Mouse (Mus musculus) E14TG2a.4 (cell line): ENCODE results near the gene Pla2g2c.
A peak's percentile ranks its signal among the peaks of the same experiment; 100 is the strongest.

Source experiments
- H3K27me3 ChIP-seq: 2 replicates; pipeline ENCODE4 v1.6.1; 2014; ENCODE audit warnings: low read length, control low read depth; ENCODE audit not compliant: insufficient read depth
- H3K36me3 ChIP-seq: 2 replicates; pipeline ENCODE4 v1.6.1; 2014; ENCODE audit warnings: low read length, control low read depth; ENCODE audit not compliant: insufficient read depth
- H3K4me1 ChIP-seq: replicated peaks from 2 replicates; pipeline ENCODE4 v1.6.1; 2014; ENCODE audit warnings: low read depth, low read length, control low read depth
- H3K4me3 ChIP-seq: replicated peaks from 2 replicates; pipeline ENCODE4 v1.5.1; 2014; ENCODE audit warnings: mild to moderate bottlenecking, low read length
- H3K9me3 ChIP-seq: 2 replicates; pipeline ENCODE4 v1.6.1; 2014; ENCODE audit warnings: low read length, control low read depth
- CTCF ChIP-seq: conservative IDR thresholded peaks from 2 replicates; pipeline ENCODE4 v1.5.1; 2014; ENCODE audit warnings: low read length
- NANOG ChIP-seq: IDR thresholded peaks from 2 replicates; pipeline ENCODE4 v1.6.1; 2014; ENCODE audit warnings: borderline replicate concordance, low read length, mixed read lengths
- POU5F1 ChIP-seq: IDR thresholded peaks from 2 replicates; pipeline ENCODE4 v1.6.1; 2014; ENCODE audit warnings: low read length, borderline replicate concordance

Gene Pla2g2c

GRCm38 (mm10) chr4:138702528-138702927, 22.1 kb upstream of the Pla2g2c start:
- no peak for TF ChIP-seq NANOG
- TF ChIP-seq POU5F1 = no peak
- no peak for TF ChIP-seq CTCF
- Histone ChIP-seq H3K36me3 (no peaks in the 10 kb centered on the region), H3K4me3 (no peak overlapping the region)

GRCm38 (mm10) chr4:138703591-138703990, 21.0 kb upstream of the Pla2g2c start:
- no peaks in the 10 kb centered on the region for H3K27me3 ChIP-seq
- H3K36me3 ChIP-seq = no peaks in the 10 kb centered on the region
- peaks cover 84% of the 10 kb centered on the region for H3K4me1 ChIP-seq
- peak overlapping the region; percentile 17; the same call in 1 of the 2 replicates for H3K4me3 ChIP-seq
- no peaks in the 10 kb centered on the region for H3K9me3 ChIP-seq
- no peak for TF ChIP-seq CTCF
- no peak for TF ChIP-seq POU5F1
- TF ChIP-seq NANOG = no peak

More at GRCm38 (mm10) chr4:138702528-138702927, 22.1 kb upstream of the Pla2g2c start:
- Histone ChIP-seq H3K9me3 (no peaks in the 10 kb centered on the region), H3K27me3 (no peaks in the 10 kb centered on the region), H3K4me1 (peaks cover 78% of the 10 kb centered on the region)

GRCm38 (mm10) chr4:138704169-138704568, 20.4 kb upstream of the Pla2g2c start:
- Histone ChIP-seq H3K4me1 (peaks cover 90% of the 10 kb centered on the region), H3K27me3 (no peaks in the 10 kb centered on the region), H3K9me3 (no peaks in the 10 kb centered on the region), H3K4me3 (peak overlapping the region; percentile 17; the same call in 1 of the 2 replicates), H3K36me3 (no peaks in the 10 kb centered on the region)
- TF ChIP-seq POU5F1 = no peak
- 0 out of 2 replicates have a peak, but pooled peaks have one; percentile 11 for TF ChIP-seq CTCF

- TF ChIP-seq CTCF (no peak), NANOG (no peak), POU5F1 (no peak)
- Histone ChIP-seq H3K27me3 (no peaks in the 10 kb centered on the region), H3K4me3 (peak overlapping the region; percentile 91), H3K9me3 (no peaks in the 10 kb centered on the region), H3K4me1 (peaks cover 88% of the 10 kb centered on the region), H3K36me3 (no peaks in the 10 kb centered on the region)
Measured at GRCm38 (mm10) chr4:138706620-138707019, 18.0 kb upstream of the Pla2g2c start.

GRCm38 (mm10) chr4:138708636-138709035, 16.0 kb upstream of the Pla2g2c start:
- Histone ChIP-seq H3K9me3 (no peaks in the 10 kb centered on the region), H3K27me3 (no peaks in the 10 kb centered on the region), H3K4me1 (peaks cover 84% of the 10 kb centered on the region), H3K36me3 (no peaks in the 10 kb centered on the region), H3K4me3 (peak overlapping the region; percentile 91)
- TF ChIP-seq CTCF (peak; percentile 65), NANOG (no peak)

GRCm38 (mm10) chr4:138709246-138709645, 15.3 kb upstream of the Pla2g2c start:
- Histone ChIP-seq H3K4me3 (no peak overlapping the region), H3K4me1 (peaks cover 78% of the 10 kb centered on the region), H3K9me3 (no peaks in the 10 kb centered on the region), H3K36me3 (no peaks in the 10 kb centered on the region), H3K27me3 (no peaks in the 10 kb centered on the region)
- TF ChIP-seq NANOG = no peak
- no peak for TF ChIP-seq POU5F1
- no peak for TF ChIP-seq CTCF

- TF ChIP-seq CTCF (no peak), NANOG (no peak), POU5F1 (no peak)
- Histone ChIP-seq H3K4me3 (no peak overlapping the region), H3K9me3 (no peaks in the 10 kb centered on the region), H3K27me3 (no peaks in the 10 kb centered on the region), H3K36me3 (no peaks in the 10 kb centered on the region), H3K4me1 (peaks cover 72% of the 10 kb centered on the region)
Measured at GRCm38 (mm10) chr4:138709944-138710343, 14.6 kb upstream of the Pla2g2c start.

GRCm38 (mm10) chr4:138710633-138711032, 14.0 kb upstream of the Pla2g2c start:
- Histone ChIP-seq H3K4me3 (no peak overlapping the region), H3K36me3 (no peaks in the 10 kb centered on the region), H3K9me3 (no peaks in the 10 kb centered on the region), H3K4me1 (peaks cover 69% of the 10 kb centered on the region), H3K27me3 (no peaks in the 10 kb centered on the region)
- no peak for TF ChIP-seq POU5F1
- TF ChIP-seq CTCF = no peak
- no peak for TF ChIP-seq NANOG

- H3K4me1 ChIP-seq = peaks cover 68% of the 10 kb centered on the region
- H3K4me3 ChIP-seq = no peak overlapping the region
- TF ChIP-seq POU5F1 (no peak), NANOG (no peak), CTCF (no peak)
Measured at GRCm38 (mm10) chr4:138711051-138711820, 13.4 kb upstream of the Pla2g2c start.

More at GRCm38 (mm10) chr4:138711051-138711820, 13.4 kb upstream of the Pla2g2c start:
- H3K9me3 ChIP-seq = no peaks in the 10 kb centered on the region
- H3K27me3 ChIP-seq = no peaks in the 10 kb centered on the region
- no peaks in the 10 kb centered on the region for H3K36me3 ChIP-seq
